Mouse (Mus musculus): ENCODE measurements around the gene Serpinb6a. TPM values are rescaled to one million over a fixed set of nuclear protein-coding genes. Genes with fewer than 3 reads are reported as not detected.

Gene Serpinb6a
- polyA plus RNA-seq (2015; fragmentation: Nextera tagmentation; extraction: Ambion mirVana), result 150 and 163 TPM in 2 replicates

DNA sequence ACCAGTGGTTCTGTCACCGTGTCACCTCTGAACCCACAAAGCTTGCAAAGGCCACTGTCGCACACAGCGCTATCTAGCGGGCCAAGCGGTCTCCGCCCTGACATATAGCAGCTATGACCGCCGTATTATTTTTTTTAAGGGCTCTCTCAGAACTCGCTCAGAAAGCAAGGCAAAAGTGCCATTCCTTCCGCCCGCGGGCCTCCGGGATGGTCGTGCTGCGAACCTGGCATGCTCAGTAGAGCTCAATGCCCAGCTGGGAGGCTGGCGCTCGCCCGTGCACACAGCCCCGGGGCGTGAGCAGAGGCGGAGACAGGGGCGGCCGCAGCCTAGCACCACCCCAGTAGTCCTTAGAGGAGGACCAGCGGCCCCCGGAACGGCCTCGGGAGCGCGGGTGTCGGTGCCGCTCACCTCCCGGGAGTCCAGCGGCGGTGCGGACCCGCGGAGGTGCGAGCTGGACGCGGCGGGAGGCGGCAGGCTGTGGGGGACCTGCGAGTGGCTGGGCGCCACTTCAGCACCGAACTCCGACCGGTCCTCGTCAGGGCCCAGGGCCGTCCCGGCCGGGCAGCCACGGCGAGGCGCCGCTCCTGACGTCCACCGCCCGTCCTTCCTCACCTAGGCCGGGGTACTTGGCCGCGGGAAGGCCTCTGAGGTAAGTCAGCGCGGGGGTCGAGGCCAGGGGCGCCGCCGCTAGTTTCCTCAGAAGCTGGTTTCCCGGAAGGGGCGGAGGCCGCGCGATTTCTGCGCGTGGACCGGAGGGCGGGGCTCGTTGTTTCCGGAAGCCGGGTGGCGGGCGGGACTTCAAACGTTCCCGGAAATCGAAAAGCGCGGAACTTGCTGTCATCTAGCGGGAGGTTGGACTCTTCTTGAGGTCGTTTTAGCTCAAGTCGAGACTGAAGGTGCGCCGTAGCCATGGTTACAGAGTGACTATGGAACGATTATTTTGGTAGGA, at the start of gene Serpinb6a, which contains the start of gene Ripk1:
Serpinb6a (minus strand) TSS at position 737 of the 949 bp plus-strand sequence.
Ripk1 (plus strand) TSS at position 306 of the 949 bp plus-strand sequence.
- Histone ChIP-seq H3K27me3 (replicated peaks; ENCODE audit: control insufficient read depth, insufficient read depth, low read length) (no peaks in the 10 kb centered on the region), H3K36me3 (ENCODE audit: control insufficient read depth, insufficient read depth, low read length) (no peaks in the 10 kb centered on the region), H3K4me2 (ENCODE audit: low read depth, low read length) (peak within 1 kb of the TSS; percentile 83), H3K9me3 (ENCODE audit: control insufficient read depth, low read length) (no peaks in the 10 kb centered on the region), H3K27ac (ENCODE audit: low read length) (peak within 1 kb of the TSS; percentile 78), H3K4me3 (ENCODE audit: low read length) (peak within 1 kb of the TSS; percentile 79), H3K9ac (ENCODE audit: low read depth, low read length) (peak within 1 kb of the TSS; percentile 79), H3K4me1 (ENCODE audit: control insufficient read depth, insufficient read depth, low read length) (peaks cover 5% of the 10 kb centered on the region; the same call in 1 of the 2 replicates)
- under 1% methylated on average over 92 of the region's 92 CpGs for WGBS
- ATAC-seq, result peak; percentile 100

DNA sequence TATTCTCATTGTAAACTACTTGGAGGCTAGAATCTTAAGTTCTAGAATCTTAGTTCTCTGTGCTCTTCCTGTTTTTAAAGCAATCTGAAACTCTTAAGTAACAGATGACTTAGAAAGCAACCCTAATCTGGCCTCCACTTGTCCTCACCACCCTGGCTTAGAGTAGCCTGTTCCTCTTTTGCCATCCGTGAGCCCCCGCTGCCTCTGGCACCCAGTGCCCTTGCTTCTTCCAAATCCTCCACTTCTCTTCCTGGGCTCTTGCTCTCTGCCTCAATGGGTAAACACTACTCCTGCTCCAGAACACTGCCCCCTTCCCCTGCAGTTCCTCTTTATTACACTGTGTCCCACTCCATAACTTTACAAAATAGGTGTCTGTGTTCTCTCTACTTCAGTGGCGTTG, 49.1 kb upstream of the Serpinb6a start:
- no peaks in the 10 kb centered on the region for H3K9me3 ChIP-seq (ENCODE audit: control insufficient read depth, low read length)
- peaks cover 5% of the 10 kb centered on the region; the same call in 1 of the 2 replicates for H3K36me3 ChIP-seq (ENCODE audit: control insufficient read depth, insufficient read depth, low read length)
- no peak overlapping the region for H3K9ac ChIP-seq (ENCODE audit: low read depth, low read length)
- H3K4me1 ChIP-seq (ENCODE audit: control insufficient read depth, insufficient read depth, low read length), result peaks cover 7% of the 10 kb centered on the region
- H3K4me2 ChIP-seq (ENCODE audit: low read depth, low read length), result no peak overlapping the region
- whole genome bisulfite sequencing, result 96% methylated on average over 3 of the region's 3 CpGs
- H3K4me3 ChIP-seq (ENCODE audit: low read length), result no peak overlapping the region
- H3K27me3 ChIP-seq (replicated peaks; ENCODE audit: control insufficient read depth, insufficient read depth, low read length), result no peaks in the 10 kb centered on the region
- no peak overlapping the region for H3K27ac ChIP-seq (ENCODE audit: low read length)
- ATAC-seq, result no peak

DNA sequence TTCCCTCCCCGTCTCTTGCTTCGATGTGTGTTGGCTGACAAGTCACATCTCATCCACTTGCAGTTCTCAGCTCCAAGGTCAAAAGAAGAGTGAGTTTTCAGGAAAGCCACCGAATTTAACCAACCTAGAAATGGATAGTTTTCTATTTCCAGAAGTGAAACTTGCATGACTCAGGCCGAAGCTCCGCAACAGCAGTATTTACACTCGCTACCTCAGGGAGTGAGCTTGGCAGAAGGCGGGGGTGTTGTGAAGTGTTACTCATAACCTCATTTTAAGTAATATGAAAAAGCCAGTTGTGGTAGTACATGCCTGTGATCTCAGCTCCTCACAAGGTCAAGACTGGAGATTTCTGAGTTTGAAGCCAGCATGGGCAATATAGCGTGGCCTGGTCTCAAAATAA, 47.9 kb upstream of the Serpinb6a start:
- peaks cover 7% of the 10 kb centered on the region for H3K4me1 ChIP-seq (ENCODE audit: control insufficient read depth, insufficient read depth, low read length)

DNA sequence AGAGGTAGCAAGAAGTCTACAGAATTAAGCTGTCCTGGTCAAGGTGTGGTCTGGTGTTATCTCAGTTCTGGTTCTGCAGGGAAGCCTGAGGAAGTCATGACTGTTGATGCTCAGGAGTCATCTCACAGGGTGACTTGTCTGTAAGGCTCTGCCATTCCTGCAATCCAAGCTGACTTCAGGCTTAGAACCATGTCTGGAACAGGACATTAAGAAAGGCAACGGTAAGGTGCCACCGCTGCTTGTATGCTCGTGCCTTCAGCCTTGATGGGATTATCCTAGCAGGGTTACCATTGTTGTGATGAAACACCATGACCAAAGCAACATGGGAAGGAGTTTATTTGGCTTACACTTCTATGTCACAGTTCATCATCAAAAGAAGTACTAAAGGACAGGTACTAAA, 44.9 kb upstream of the Serpinb6a start:
- no peak overlapping the region for H3K4me2 ChIP-seq (ENCODE audit: low read depth, low read length)
- no peak overlapping the region for H3K27ac ChIP-seq (ENCODE audit: low read length)
- no peak overlapping the region for H3K4me3 ChIP-seq (ENCODE audit: low read length)
- ATAC-seq, result no peak
- 95% methylated on average over 3 of the region's 3 CpGs for WGBS
- H3K9me3 ChIP-seq (ENCODE audit: control insufficient read depth, low read length), result no peaks in the 10 kb centered on the region
- H3K27me3 ChIP-seq (replicated peaks; ENCODE audit: control insufficient read depth, insufficient read depth, low read length), result no peaks in the 10 kb centered on the region
- no peak overlapping the region for H3K9ac ChIP-seq (ENCODE audit: low read depth, low read length)
- H3K4me1 ChIP-seq (ENCODE audit: control insufficient read depth, insufficient read depth, low read length), result no peaks in the 10 kb centered on the region
- H3K36me3 ChIP-seq (ENCODE audit: control insufficient read depth, insufficient read depth, low read length), result 0 out of 2 replicates have a peak, but pooled peaks cover 2% of the 10 kb centered on the region

More for the DNA sequence above, 47.9 kb upstream of the Serpinb6a start:
- ATAC-seq, result no peak
- Histone ChIP-seq H3K4me3 (ENCODE audit: low read length) (no peak overlapping the region), H3K27me3 (replicated peaks; ENCODE audit: control insufficient read depth, insufficient read depth, low read length) (no peaks in the 10 kb centered on the region), H3K9me3 (ENCODE audit: control insufficient read depth, low read length) (no peaks in the 10 kb centered on the region), H3K27ac (ENCODE audit: low read length) (no peak overlapping the region), H3K9ac (ENCODE audit: low read depth, low read length) (no peak overlapping the region), H3K4me2 (ENCODE audit: low read depth, low read length) (no peak overlapping the region), H3K36me3 (ENCODE audit: control insufficient read depth, insufficient read depth, low read length) (peaks cover 5% of the 10 kb centered on the region; the same call in 1 of the 2 replicates)
- whole genome bisulfite sequencing, result 91% methylated on average over 8 of the region's 8 CpGs

DNA sequence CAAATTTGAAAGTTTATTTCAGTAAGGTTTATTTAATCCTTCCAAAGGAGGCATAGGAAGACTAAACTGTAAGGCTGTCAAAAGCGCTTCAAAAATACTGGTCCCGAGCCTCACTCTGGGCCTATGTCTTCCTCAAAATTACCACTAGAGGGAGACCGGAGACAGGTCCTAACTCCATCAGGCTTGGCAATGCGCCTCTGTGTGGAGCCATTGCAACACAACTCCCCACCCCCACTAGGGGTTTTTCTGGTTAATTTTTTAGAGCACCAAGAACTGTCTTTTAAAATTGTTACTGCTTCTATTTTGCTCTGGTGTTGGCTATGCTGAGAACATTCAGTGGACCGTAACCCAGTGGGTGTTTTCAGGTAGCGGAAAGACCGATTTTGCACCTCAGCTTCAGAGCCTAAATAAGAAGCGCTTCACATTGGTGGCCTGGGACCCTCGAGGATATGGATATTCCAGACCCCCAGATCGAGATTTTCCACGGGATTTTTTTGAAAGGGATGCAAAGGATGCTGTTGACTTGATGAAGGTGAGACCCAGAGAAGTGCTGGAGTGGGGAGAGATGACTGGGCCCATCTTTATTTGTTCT, 43.9 kb upstream of the Serpinb6a start:
- Histone ChIP-seq H3K4me1 (ENCODE audit: control insufficient read depth, insufficient read depth, low read length) (no peaks in the 10 kb centered on the region), H3K9ac (ENCODE audit: low read depth, low read length) (no peak overlapping the region), H3K9me3 (ENCODE audit: control insufficient read depth, low read length) (no peaks in the 10 kb centered on the region), H3K4me3 (ENCODE audit: low read length) (no peak overlapping the region), H3K4me2 (ENCODE audit: low read depth, low read length) (no peak overlapping the region), H3K27ac (ENCODE audit: low read length) (no peak overlapping the region), H3K27me3 (replicated peaks; ENCODE audit: control insufficient read depth, insufficient read depth, low read length) (no peaks in the 10 kb centered on the region), H3K36me3 (ENCODE audit: control insufficient read depth, insufficient read depth, low read length) (0 out of 2 replicates have a peak, but pooled peaks cover 2% of the 10 kb centered on the region)
- 43% methylated on average over 11 of the region's 11 CpGs for WGBS
- peak; percentile 88 for ATAC-seq

DNA sequence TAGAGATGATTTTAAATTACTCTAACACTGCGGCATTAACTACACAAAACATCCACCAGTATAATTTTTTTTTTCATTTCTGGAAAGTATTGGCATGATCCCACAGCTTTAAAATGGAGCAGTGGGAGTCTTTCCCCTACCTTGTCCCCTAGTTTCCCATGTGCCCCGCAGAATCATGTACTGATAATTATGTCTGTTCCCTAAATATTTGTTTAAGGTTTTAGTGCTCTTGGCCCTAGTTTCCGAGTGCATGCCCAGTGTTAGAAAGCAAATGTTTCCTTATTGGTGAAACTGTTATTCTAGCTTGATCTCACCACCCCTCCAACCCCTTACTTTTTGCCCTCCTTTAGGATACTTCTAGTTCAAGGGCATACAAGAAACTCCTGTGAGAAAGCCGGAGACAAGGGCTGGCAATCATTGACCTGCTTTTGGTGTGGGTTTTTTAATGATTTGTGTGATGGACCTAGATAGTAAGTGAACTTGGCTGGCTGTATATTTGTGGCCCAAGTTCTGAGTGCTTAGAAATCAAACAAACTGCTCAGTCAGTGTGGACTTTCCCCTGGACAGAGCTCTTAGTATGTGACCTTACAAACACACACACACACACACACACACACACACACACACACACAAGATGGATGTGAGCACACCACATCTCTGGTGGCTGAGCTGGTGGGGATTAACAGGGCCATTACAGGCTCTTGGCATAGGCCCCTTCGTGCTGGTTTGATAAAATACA, 43.1 kb upstream of the Serpinb6a start:
- ATAC-seq, result peak; percentile 47
- no peaks in the 10 kb centered on the region for H3K27me3 ChIP-seq (replicated peaks; ENCODE audit: control insufficient read depth, insufficient read depth, low read length)

DNA sequence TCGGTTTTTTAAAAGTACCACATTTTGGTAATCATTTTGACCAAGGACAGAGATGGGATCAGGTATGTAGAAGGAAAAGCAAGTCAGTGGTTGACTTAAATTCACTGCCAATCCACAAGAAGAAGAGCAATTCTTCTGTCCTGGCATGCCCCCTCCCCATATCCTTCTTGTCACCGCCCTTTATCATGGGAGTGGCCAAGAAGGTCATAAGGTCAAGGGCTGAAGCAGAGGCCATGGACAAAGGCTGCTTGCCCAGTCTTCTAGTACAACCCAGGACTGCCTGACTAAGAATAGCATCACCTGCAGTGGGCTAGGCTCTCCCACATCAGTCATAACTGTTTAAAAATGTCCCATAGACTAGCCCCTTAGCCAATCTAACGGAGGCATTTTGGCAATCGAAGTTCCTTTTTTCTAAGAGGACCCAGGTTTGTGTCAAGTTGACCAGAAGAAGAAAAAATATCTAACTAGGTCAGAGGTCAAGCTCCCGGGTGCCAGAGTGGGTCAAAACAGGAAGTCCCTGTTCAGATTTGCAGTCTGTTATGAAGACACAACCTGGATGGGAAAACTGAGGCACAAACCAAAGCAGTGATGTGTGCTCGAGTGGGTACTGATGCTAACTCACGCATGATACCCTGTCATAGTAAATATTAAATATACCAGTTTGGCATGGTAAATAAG, 41.3 kb upstream of the Serpinb6a start:
- Histone ChIP-seq H3K4me3 (ENCODE audit: low read length) (no peak overlapping the region), H3K27me3 (replicated peaks; ENCODE audit: control insufficient read depth, insufficient read depth, low read length) (no peaks in the 10 kb centered on the region), H3K9me3 (ENCODE audit: control insufficient read depth, low read length) (no peaks in the 10 kb centered on the region), H3K4me2 (ENCODE audit: low read depth, low read length) (no peak overlapping the region), H3K27ac (ENCODE audit: low read length) (no peak overlapping the region), H3K4me1 (ENCODE audit: control insufficient read depth, insufficient read depth, low read length) (no peaks in the 10 kb centered on the region), H3K9ac (ENCODE audit: low read depth, low read length) (no peak overlapping the region), H3K36me3 (ENCODE audit: control insufficient read depth, insufficient read depth, low read length) (0 out of 2 replicates have a peak, but pooled peaks cover 2% of the 10 kb centered on the region)
- no peak for ATAC-seq
- WGBS, result 69% methylated on average over 7 of the region's 7 CpGs

More for the DNA sequence above, 43.1 kb upstream of the Serpinb6a start:
- H3K9me3 ChIP-seq (ENCODE audit: control insufficient read depth, low read length), result no peaks in the 10 kb centered on the region
- H3K4me3 ChIP-seq (ENCODE audit: low read length), result no peak overlapping the region
- WGBS, result 45% methylated on average over 5 of the region's 5 CpGs
- H3K4me2 ChIP-seq (ENCODE audit: low read depth, low read length), result no peak overlapping the region
- no peaks in the 10 kb centered on the region for H3K4me1 ChIP-seq (ENCODE audit: control insufficient read depth, insufficient read depth, low read length)
- no peak overlapping the region for H3K27ac ChIP-seq (ENCODE audit: low read length)
- H3K36me3 ChIP-seq (ENCODE audit: control insufficient read depth, insufficient read depth, low read length), result 0 out of 2 replicates have a peak, but pooled peaks cover 2% of the 10 kb centered on the region
- H3K9ac ChIP-seq (ENCODE audit: low read depth, low read length), result no peak overlapping the region

DNA sequence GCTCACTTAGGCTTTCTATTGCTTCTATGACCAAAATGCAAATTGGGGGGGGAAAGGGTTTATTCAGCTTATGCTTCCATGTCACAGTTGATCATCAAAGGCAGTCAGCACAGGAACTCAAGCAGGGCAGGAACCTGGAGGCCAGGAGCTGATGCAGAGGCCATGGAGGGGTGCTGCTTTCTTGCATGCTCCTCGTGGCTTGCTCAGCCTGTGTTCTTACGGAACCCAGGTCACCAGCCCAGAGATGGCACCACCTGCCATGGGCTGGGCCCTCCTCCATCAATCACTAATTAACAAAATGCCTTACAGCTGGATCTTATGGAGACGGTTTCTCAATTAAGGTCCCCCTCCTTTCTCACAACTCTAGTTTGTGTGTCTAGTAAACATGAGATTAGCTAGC, 37.5 kb upstream of the Serpinb6a start:
- whole genome bisulfite sequencing, result 92% methylated on average over 3 of the region's 3 CpGs
- Histone ChIP-seq H3K36me3 (ENCODE audit: control insufficient read depth, insufficient read depth, low read length) (no peaks in the 10 kb centered on the region), H3K9me3 (ENCODE audit: control insufficient read depth, low read length) (no peaks in the 10 kb centered on the region), H3K27me3 (replicated peaks; ENCODE audit: control insufficient read depth, insufficient read depth, low read length) (no peaks in the 10 kb centered on the region), H3K9ac (ENCODE audit: low read depth, low read length) (no peak overlapping the region), H3K4me3 (ENCODE audit: low read length) (no peak overlapping the region), H3K4me2 (ENCODE audit: low read depth, low read length) (no peak overlapping the region), H3K27ac (ENCODE audit: low read length) (no peak overlapping the region), H3K4me1 (ENCODE audit: control insufficient read depth, insufficient read depth, low read length) (peaks cover 10% of the 10 kb centered on the region)
- no peak for ATAC-seq

Measured in intestine, embryonic 16.5 days (tissue).